Mouse (Mus musculus) spleen, adult 2 months (tissue): ENCODE data around the gene Cyb561.

Experiments used
- CTCF ChIP-seq: fragments of 200-500 bp; IDR thresholded peaks from 2 replicates; pipeline ENCODE4 v1.5.1; 2011; ENCODE audit warnings: mild to moderate bottlenecking, inconsistent platforms; ENCODE audit not compliant: insufficient read depth, insufficient read length, insufficient replicate concordance; ENCODE audit errors: extremely low read depth
- POLR2A ChIP-seq: fragments of 200-500 bp; IDR thresholded peaks from 2 replicates; pipeline ENCODE4 v1.6.1; 2011; ENCODE audit warnings: low read depth, low read length, inconsistent platforms

DNA sequence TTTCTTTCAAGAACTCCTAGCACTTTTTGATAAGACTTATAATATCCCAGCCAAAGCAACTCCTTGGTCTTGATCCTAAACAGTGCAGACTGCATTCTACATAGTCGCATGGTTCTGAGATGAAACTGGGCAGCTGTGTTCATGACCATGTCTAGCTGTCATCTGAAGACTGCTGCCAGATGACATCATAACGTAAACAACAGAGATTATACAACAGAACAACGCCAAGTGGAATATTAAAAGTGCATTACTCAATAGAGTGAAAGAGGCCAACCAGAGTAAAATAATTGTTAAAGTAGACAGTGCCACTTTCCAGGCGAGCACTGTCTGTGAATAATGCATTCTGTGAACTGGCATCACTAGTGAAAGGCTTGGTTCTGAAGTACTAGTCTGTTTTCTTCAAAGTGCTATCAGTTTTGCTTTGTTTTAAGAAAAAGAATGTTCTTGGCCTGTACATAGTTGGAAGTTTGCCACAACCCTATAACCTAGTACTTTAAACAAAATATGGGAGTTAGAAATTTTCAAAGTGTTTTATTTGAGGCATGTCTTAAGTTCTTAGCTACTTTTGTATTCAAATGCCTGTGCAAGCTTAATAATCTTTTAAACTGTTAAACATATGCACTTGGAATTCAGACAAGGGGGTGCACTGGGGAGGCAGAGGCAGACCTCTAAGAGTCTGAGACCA, 47.5 kb downstream of the Cyb561 start:
- TF ChIP-seq CTCF (no peak), POLR2A (no peak)
